Mouse (Mus musculus) brown adipose tissue, adult 24 weeks (tissue): ENCODE results near the gene Ttbk1. TPM values are rescaled to one million over a fixed set of nuclear protein-coding genes. Genes with fewer than 3 reads are reported as not detected.
"Not testable (repeated sequence)": the region's sequence is repeated elsewhere in the genome, so short reads cannot be mapped to it uniquely, and the experiment has no call there.

Experiments used
- H3K27ac ChIP-seq: fragments of 200-500 bp; replicated peaks from 2 replicates; pipeline ENCODE4 v1.5.1; 2012; ENCODE audit warnings: low read depth, mild to moderate bottlenecking, low read length
- H3K4me1 ChIP-seq: fragments of 200-500 bp; 2 replicates; pipeline ENCODE4 v1.6.1; 2012; ENCODE audit warnings: low read length, mixed read lengths; ENCODE audit not compliant: control insufficient read depth, insufficient read depth, insufficient read length
- H3K4me3 ChIP-seq: fragments of 200-500 bp; 2 replicates; pipeline ENCODE4 v1.5.1; 2012; ENCODE audit warnings: low read depth, mild to moderate bottlenecking, low read length, moderate library complexity; ENCODE audit not compliant: insufficient read depth
- polyA plus RNA-seq: library from polyadenylated mRNA; stranded (reverse); fragments of >200 nt; gene quantifications from 2 replicates; pipeline ENCODE4 v1.2.4, GENCODE M21; 2012; ENCODE audit not compliant: missing spikeins, insufficient read depth, insufficient read length

The Ttbk1 gene
- polyA plus RNA-seq, 1 experiment = not detected

DNA sequence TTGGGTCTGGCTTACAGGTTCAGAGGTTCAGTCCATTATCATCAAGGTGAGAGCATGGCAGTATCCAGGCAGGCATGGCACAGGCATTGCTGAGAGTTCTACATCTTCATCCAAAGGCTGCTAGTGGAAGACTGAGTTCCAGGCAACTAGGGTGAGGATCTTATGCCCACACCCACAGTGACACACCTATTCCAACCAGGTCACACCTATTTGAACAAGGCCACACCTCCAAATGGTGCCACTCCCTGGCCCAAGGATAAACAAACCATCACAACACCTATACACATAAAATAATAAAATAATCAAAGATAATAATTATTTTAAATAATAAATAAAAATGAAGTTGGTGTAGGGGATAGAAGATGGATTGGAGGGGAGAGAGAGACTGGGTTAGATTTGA, 8.6 kb upstream of the Ttbk1 start:
- H3K4me3 ChIP-seq, H3K27ac ChIP-seq: not testable (repeated sequence)

DNA sequence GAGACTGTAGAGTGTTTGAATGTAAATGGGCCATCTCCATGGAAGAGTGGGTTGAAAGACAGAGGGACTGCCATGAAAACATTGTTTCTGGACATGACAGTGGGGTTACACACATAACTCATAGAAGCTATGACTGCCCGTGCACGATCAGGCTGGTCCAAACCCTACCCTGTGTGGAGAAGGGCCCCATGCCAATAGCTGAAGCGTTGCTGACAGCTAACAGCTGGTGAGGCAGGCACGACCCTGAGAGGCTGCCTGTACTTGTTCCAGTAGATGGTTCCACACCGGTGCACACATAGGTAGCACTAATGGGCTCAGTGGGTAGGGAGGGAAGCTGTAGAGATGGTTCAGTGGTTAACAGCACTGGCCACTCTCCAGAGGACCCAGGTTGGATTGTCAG, 8.0 kb upstream of the Ttbk1 start:
- peaks cover 4% of the 10 kb centered on the region for H3K4me1 ChIP-seq

More for the DNA sequence above, 8.6 kb upstream of the Ttbk1 start:
- not testable (repeated sequence) for H3K4me1 ChIP-seq

DNA sequence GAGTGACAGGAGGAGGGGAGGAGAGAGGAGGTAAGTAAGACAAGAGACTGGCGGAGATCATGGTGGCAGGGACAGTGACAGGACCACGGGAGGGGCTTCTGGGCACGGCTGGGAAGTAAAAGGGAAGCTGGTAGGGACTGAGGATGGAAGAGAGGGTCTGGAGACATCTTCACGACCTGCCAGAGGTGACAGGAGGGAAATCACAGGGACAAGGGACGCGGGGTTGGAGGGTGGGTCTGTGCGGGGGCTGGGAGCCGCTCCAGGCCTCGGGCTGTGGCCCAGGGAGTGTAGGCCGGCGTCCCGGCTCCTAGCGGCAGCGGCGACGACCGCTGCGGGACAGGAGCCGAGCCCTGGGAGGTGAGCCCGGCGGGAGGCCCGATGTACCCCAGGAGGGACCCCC, 480 bp downstream of the Ttbk1 start:
- no peak overlapping the region for H3K27ac ChIP-seq
- H3K4me3 ChIP-seq = no peak overlapping the region
- no peaks in the 10 kb centered on the region for H3K4me1 ChIP-seq

More for the DNA sequence above, 8.0 kb upstream of the Ttbk1 start:
- Histone ChIP-seq H3K4me3 (no peak overlapping the region), H3K27ac (no peak overlapping the region)

GRCm38 (mm10) chr17:46484461-46484875, 3.0 kb downstream of the Ttbk1 start:
- H3K4me3 ChIP-seq = no peak overlapping the region
- no peak overlapping the region for H3K27ac ChIP-seq
- no peaks in the 10 kb centered on the region for H3K4me1 ChIP-seq

DNA sequence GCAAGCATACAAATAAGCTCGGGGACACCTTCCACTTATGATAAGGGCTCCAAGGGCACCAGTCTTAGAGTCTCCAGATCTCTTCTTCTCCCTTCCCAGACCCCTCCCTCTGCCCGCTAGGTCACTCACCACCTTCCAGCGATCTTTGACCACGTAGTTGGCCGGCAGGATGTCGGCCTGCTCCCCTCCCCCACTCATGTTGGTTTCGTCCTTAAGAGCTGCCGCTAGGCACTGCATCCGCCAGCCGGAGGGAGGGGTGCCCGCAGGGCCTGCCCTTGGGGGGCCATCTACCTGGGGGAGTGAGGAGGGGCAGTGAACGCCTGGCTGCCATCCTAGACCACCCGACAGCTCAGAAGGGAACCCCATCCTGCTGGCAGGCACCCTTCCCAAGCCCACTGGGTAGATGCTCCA, 3.4 kb downstream of the Ttbk1 start:
- no peaks in the 10 kb centered on the region for H3K4me1 ChIP-seq
- peak overlapping the region; percentile 39 for H3K4me3 ChIP-seq
- H3K27ac ChIP-seq = no peak overlapping the region

DNA sequence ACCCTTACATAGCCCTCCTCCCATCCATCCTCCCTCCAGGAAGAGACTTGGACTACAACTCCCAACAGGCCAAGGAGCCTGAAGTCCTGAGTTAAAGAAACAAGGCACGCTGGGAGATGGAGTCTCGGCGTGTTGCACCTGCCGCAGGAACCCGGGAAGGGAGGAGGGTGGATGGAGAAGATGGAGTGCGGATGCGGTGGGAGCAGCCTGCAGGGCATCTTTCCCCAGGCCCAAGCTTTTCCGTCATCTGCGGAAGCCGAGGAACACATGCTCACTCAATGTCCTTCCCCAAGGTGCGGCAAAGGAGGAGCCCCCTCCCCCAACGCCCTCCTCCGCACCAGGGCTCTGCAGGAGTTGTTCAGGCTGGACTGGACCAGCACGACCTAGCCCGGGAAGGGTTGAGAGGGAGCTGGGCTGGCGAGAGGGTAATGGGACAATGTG, 3.9 kb downstream of the Ttbk1 start:
- peak overlapping the region; percentile 39 for H3K4me3 ChIP-seq
- no peak overlapping the region for H3K27ac ChIP-seq

DNA sequence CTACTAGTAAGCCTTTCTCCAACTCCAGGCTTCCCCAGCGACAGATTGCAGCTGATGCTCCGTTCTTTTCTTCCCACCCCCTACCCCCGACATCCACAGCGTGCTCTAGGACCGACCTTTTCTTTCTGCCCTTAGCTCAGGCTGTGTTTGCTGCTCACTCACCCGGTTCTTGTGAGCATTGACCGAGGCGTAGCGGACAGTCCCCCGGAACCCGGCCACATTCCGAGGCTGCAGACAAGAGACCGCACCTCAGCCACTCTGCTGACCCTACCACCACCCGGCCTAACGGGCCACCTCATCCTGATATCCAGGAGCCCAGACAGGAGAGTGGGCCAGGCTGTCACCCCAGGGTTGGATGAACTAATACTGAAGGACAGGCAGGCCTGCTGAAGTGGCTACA, 10.2 kb downstream of the Ttbk1 start:
- Histone ChIP-seq H3K27ac (no peak overlapping the region), H3K4me1 (no peaks in the 10 kb centered on the region), H3K4me3 (no peak overlapping the region)

More for the DNA sequence above, 3.9 kb downstream of the Ttbk1 start:
- no peaks in the 10 kb centered on the region for H3K4me1 ChIP-seq

DNA sequence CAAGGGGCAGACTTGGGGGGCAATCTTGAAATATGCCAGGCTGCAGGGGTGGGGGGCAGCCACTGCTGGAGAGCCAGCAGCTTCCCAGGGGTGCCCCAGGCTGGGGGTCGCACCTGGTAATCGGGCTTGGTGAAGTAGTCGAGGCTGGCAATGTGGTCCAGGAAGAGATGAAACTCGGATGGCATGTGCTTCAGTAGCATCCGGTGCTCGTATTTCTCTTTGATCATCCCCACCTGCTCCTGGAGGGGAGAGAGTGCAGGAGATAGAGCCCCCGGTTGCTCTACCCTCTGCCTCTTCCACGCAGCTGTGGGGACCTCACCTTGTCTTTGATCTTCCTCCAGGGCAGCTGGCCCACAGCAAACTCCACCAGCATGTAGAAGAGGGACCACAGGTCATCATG, 10.9 kb downstream of the Ttbk1 start:
- no peak overlapping the region for H3K4me3 ChIP-seq
- H3K27ac ChIP-seq = no peak overlapping the region
- no peaks in the 10 kb centered on the region for H3K4me1 ChIP-seq

- Histone ChIP-seq H3K27ac (no peak overlapping the region), H3K4me1 (no peaks in the 10 kb centered on the region)
Observed at GRCm38 (mm10) chr17:46467830-46468229, 19.6 kb downstream of the Ttbk1 start.

GRCm38 (mm10) chr17:46462226-46462625, 25.2 kb downstream of the Ttbk1 start:
- Histone ChIP-seq H3K27ac (no peak overlapping the region), H3K4me1 (no peaks in the 10 kb centered on the region; the same call in 1 of the 2 replicates), H3K4me3 (no peak overlapping the region)

More at GRCm38 (mm10) chr17:46467830-46468229, 19.6 kb downstream of the Ttbk1 start:
- no peak overlapping the region for H3K4me3 ChIP-seq

GRCm38 (mm10) chr17:46461347-46461746, 26.1 kb downstream of the Ttbk1 start:
- no peaks in the 10 kb centered on the region; the same call in 1 of the 2 replicates for H3K4me1 ChIP-seq
- H3K4me3 ChIP-seq = no peak overlapping the region
- H3K27ac ChIP-seq = no peak overlapping the region

DNA sequence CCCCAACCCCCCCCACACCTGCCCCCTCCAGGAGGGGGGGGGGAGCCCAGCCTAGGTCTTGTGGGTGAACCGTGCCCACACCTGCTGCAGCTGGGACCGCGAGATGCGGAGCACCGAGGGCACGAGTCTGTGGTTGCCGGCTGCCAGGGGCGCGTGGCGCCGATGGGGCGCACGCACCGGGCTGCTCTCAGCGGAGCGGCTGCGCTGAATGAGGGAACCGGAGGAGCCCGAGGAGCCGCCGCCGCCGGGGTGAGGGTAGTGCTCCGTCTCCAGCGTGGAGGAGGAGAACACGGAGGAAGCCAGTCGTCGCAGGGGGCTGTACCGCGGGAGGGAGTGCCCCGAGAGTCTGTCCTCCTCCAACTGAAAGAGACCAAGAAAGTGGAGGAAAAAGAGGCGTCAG, 26.8 kb downstream of the Ttbk1 start:
- H3K4me1 ChIP-seq = no peaks in the 10 kb centered on the region; the same call in 1 of the 2 replicates
- H3K4me3 ChIP-seq = no peak overlapping the region
- H3K27ac ChIP-seq = no peak overlapping the region

GRCm38 (mm10) chr17:46458439-46458838, 29.0 kb downstream of the Ttbk1 start:
- Histone ChIP-seq H3K4me3 (no peak overlapping the region), H3K4me1 (peaks cover 3% of the 10 kb centered on the region; the same call in 1 of the 2 replicates), H3K27ac (no peak overlapping the region)

DNA sequence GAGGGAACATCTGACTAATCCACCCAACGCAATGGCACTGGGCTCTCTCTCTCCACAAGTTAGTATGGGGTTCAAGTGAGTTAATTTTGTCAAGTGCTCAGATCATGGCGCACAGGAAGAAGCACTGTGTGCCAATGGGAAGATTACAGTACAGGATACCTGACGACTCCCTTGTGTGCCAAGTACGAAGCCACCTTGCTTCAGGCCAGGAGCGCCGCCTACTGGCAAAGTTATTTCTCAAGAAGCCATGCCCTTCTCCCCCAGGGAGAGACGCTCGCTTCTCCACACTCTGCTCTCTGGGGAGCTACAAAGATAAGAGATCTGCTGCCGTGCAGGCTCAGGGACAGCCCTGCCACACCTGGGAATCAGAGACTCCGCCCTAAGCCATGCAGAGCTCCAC, 29.7 kb downstream of the Ttbk1 start:
- Histone ChIP-seq H3K4me1 (peaks cover 3% of the 10 kb centered on the region; the same call in 1 of the 2 replicates), H3K27ac (no peak overlapping the region)

GRCm38 (mm10) chr17:46455110-46455691, 32.3 kb downstream of the Ttbk1 start:
- Histone ChIP-seq H3K4me1 (peaks cover 3% of the 10 kb centered on the region; the same call in 1 of the 2 replicates), H3K4me3 (no peak overlapping the region), H3K27ac (no peak overlapping the region)

More for the DNA sequence above, 29.7 kb downstream of the Ttbk1 start:
- H3K4me3 ChIP-seq = no peak overlapping the region

GRCm38 (mm10) chr17:46454539-46454938, 32.9 kb downstream of the Ttbk1 start:
- H3K4me1 ChIP-seq = peaks cover 3% of the 10 kb centered on the region; the same call in 1 of the 2 replicates
- H3K4me3 ChIP-seq = peak overlapping the region; percentile 1; the same call in 1 of the 2 replicates
- H3K27ac ChIP-seq = no peak overlapping the region
